Mouse (Mus musculus) right cerebral cortex, adult 2 months (tissue): ENCODE results near the gene Otor.
A peak's percentile ranks its signal among the peaks of the same experiment; 100 is the strongest.

ENCODE experiments used
- DNase-seq, 2 experiments: peaks; one replicate each; pipeline ENCODE4 v3.0.0; 2021 to 2022; ENCODE audit warnings: low spot score in 2 of 2

Gene Otor

GRCm38 (mm10) chr2:143131098-143131646 lies 52.9 kb downstream of the Otor start:
- DNase-seq, result peak in 1 of 2 experiments; percentile 21
